Mouse (Mus musculus): ENCODE results near the gene Tmem213. TPM values are rescaled to one million over a fixed set of nuclear protein-coding genes. Genes with fewer than 3 reads are reported as not detected.

The Tmem213 gene
- polyA plus RNA-seq, 1 experiment from 2014 or later: not detected

DNA sequence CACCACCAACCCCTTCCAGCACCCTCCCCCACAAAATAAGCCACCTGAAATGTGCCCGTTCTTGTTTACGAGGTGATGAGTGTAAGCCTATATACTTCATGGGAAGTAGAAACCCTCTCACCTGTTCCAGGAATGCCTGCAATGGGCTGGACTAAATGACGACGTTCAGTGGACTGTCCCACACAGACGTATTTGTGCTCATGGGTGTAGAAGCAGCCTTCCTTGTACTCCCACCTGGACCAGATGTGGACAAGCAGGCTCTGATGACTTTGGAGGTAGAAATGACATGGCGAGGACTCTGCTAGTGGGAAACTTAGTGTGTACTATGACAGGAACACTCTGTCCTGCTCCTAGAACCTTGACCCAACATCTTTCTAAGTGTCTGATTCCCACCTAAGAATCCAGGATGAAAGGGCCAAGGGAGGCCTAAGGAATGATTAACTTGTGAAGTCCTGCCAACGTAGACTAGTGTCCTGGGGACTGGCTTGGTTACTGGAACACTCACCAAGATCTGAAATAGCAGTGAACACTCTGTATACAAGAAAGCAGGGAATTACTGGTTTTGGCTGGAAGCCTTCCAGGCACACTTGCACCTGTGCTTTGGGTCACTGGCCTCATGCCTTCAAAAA, 15.3 kb downstream of the Tmem213 start, which contains the start of gene Atp6v0a4:
Gene Atp6v0a4 (minus strand): TSS at position 380 of the 629 bp plus-strand sequence.
- ATAC-seq: no peak
- H3K4me1 ChIP-seq (ENCODE audit: control insufficient read depth, insufficient read depth, low read length): no peaks in the 10 kb centered on the region
- H3K27ac ChIP-seq (ENCODE audit: low read length): no peak within 1 kb of the TSS
- no peak within 1 kb of the TSS for H3K9ac ChIP-seq (ENCODE audit: low read depth, low read length)
- H3K36me3 ChIP-seq (ENCODE audit: control insufficient read depth, insufficient read depth, low read length): peaks cover 4% of the 10 kb centered on the region
- no peak within 1 kb of the TSS for H3K4me3 ChIP-seq (ENCODE audit: low read length)
- 80% methylated on average over 7 of the region's 7 CpGs for WGBS
- H3K27me3 ChIP-seq (replicated peaks; ENCODE audit: control insufficient read depth, insufficient read depth, low read length): no peaks in the 10 kb centered on the region
- H3K9me3 ChIP-seq (ENCODE audit: control insufficient read depth, low read length): no peaks in the 10 kb centered on the region
- no peak within 1 kb of the TSS for H3K4me2 ChIP-seq (ENCODE audit: low read depth, low read length)

DNA sequence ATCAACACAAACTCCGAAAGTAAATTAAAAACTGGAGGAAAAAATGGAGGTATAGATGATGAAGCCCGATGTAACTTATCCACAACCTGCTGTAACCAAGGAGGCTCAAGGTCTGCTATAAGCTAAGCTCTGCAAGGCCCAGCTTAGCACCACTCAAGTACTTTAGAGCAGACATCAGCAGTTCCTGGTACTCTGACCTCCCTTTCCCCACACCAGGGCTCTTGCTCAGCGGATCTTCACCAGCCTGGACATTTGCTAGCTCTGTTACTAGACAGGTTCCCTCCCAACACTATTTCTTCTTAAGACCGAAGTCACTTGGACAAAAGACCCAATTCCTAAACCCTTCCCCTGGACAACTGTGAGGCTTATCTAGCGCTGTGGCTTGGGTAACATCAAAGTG, 15.8 kb downstream of the Tmem213 start:
- Histone ChIP-seq H3K4me1 (ENCODE audit: control insufficient read depth, insufficient read depth, low read length) (no peaks in the 10 kb centered on the region), H3K9ac (ENCODE audit: low read depth, low read length) (no peak overlapping the region), H3K27me3 (replicated peaks; ENCODE audit: control insufficient read depth, insufficient read depth, low read length) (no peaks in the 10 kb centered on the region), H3K4me2 (ENCODE audit: low read depth, low read length) (no peak overlapping the region), H3K9me3 (ENCODE audit: control insufficient read depth, low read length) (no peaks in the 10 kb centered on the region), H3K27ac (ENCODE audit: low read length) (no peak overlapping the region), H3K4me3 (ENCODE audit: low read length) (no peak overlapping the region), H3K36me3 (ENCODE audit: control insufficient read depth, insufficient read depth, low read length) (peaks cover 5% of the 10 kb centered on the region)
- WGBS: 93% methylated on average over 5 of the region's 5 CpGs
- no peak for ATAC-seq

DNA sequence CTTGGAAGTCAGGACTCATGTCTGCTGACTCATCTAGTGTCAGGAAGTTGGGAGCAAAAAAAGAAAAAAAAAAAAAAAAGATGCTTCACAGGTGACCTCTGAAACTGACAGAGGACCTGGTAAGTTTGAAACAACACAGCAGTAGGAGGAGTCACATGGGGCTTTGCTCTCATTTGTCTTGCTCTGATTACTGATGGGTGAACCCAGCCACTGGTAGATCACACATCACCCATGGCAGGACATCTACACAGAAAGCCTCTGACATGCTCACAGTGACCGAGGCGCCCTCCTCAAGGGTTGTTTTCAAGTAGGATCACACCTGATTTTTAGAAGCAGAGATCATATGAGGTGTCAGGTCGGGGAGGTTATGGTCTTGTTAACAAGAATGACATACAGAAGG, 16.4 kb downstream of the Tmem213 start:
- 94% methylated on average over 3 of the region's 3 CpGs for WGBS
- Histone ChIP-seq H3K4me3 (ENCODE audit: low read length) (no peak overlapping the region), H3K36me3 (ENCODE audit: control insufficient read depth, insufficient read depth, low read length) (peaks cover 7% of the 10 kb centered on the region), H3K27ac (ENCODE audit: low read length) (no peak overlapping the region), H3K4me1 (ENCODE audit: control insufficient read depth, insufficient read depth, low read length) (no peaks in the 10 kb centered on the region), H3K9ac (ENCODE audit: low read depth, low read length) (no peak overlapping the region), H3K9me3 (ENCODE audit: control insufficient read depth, low read length) (no peaks in the 10 kb centered on the region), H3K4me2 (ENCODE audit: low read depth, low read length) (no peak overlapping the region), H3K27me3 (replicated peaks; ENCODE audit: control insufficient read depth, insufficient read depth, low read length) (no peaks in the 10 kb centered on the region)
- no peak for ATAC-seq

DNA sequence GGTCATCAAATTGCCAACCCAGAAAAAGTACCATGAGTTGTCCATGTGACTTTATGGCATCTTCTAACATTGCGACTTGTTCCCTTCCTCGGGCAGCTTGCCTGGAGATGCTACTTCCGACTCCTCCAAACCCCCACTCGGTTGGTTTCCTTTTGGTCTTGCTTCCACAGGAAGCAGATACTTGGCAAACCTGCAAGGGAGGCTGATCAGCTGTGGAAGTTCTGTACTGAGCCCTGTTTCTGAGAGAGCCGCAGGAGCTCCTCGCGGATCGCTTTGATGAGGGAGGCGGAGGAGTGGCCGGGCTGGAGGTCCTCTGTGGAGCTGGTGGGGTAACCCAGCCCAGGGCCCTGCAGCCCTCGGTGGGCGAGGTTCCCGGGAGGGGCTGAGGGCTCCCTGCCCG, 19.1 kb downstream of the Tmem213 start:
- Histone ChIP-seq H3K4me3 (ENCODE audit: low read length) (no peak overlapping the region), H3K36me3 (ENCODE audit: control insufficient read depth, insufficient read depth, low read length) (peaks cover 7% of the 10 kb centered on the region), H3K9ac (ENCODE audit: low read depth, low read length) (no peak overlapping the region), H3K27me3 (replicated peaks; ENCODE audit: control insufficient read depth, insufficient read depth, low read length) (no peaks in the 10 kb centered on the region), H3K4me1 (ENCODE audit: control insufficient read depth, insufficient read depth, low read length) (no peaks in the 10 kb centered on the region), H3K4me2 (ENCODE audit: low read depth, low read length) (no peak overlapping the region), H3K27ac (ENCODE audit: low read length) (no peak overlapping the region), H3K9me3 (ENCODE audit: control insufficient read depth, low read length) (no peaks in the 10 kb centered on the region)
- 84% methylated on average over 14 of the region's 14 CpGs for WGBS
- ATAC-seq: no peak

DNA sequence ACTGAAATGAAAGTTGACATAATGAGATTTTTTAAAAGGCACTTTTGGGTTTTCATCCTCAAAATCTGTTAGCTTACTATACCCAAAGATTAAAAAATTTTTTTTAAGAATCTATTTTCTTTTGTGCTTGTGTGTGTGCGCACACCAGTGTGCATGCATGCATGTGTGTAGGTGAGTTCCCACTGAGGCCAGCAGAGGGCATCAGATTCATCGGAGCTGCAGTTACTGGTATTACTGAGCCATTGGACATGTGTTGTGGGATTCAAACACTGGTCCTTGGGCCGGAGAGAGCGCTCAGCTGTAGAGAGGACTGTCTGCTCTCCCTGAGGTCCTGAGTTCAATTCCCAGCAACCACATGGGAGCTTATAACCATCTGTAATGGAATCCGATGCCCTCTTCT, 20.8 kb downstream of the Tmem213 start:
- ATAC-seq: no peak
- no peak overlapping the region for H3K27ac ChIP-seq (ENCODE audit: low read length)
- WGBS: 99% methylated on average over 5 of the region's 5 CpGs
- no peaks in the 10 kb centered on the region for H3K27me3 ChIP-seq (replicated peaks; ENCODE audit: control insufficient read depth, insufficient read depth, low read length)
- no peak overlapping the region for H3K4me3 ChIP-seq (ENCODE audit: low read length)
- H3K4me2 ChIP-seq (ENCODE audit: low read depth, low read length): no peak overlapping the region
- peaks cover 7% of the 10 kb centered on the region for H3K36me3 ChIP-seq (ENCODE audit: control insufficient read depth, insufficient read depth, low read length)
- no peaks in the 10 kb centered on the region for H3K9me3 ChIP-seq (ENCODE audit: control insufficient read depth, low read length)
- no peaks in the 10 kb centered on the region for H3K4me1 ChIP-seq (ENCODE audit: control insufficient read depth, insufficient read depth, low read length)
- no peak overlapping the region for H3K9ac ChIP-seq (ENCODE audit: low read depth, low read length)

DNA sequence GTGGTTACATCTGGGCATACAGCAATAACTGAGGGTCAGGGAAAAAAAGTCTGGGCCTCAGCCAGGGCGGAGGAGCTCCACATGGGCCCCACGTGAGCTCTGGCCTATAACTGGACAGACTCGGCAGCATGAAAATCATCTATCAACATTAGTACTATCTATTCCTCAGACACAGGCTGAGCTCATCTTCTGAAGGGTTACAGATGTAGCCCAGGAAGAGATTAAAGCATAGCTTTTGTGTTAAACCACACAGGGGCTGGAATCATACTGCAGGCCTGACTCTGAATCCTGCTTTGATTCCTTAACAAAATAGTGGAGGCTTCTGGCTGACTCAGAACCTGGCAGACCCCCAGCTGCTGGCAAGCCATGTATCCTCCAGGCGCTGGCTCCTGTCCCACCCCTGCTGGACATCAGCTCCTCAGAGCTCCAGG, 22.8 kb downstream of the Tmem213 start:
- Histone ChIP-seq H3K9ac (ENCODE audit: low read depth, low read length) (no peak overlapping the region), H3K4me3 (ENCODE audit: low read length) (no peak overlapping the region), H3K27ac (ENCODE audit: low read length) (no peak overlapping the region), H3K4me2 (ENCODE audit: low read depth, low read length) (no peak overlapping the region), H3K9me3 (ENCODE audit: control insufficient read depth, low read length) (no peaks in the 10 kb centered on the region), H3K36me3 (ENCODE audit: control insufficient read depth, insufficient read depth, low read length) (peaks cover 7% of the 10 kb centered on the region), H3K4me1 (ENCODE audit: control insufficient read depth, insufficient read depth, low read length) (no peaks in the 10 kb centered on the region), H3K27me3 (replicated peaks; ENCODE audit: control insufficient read depth, insufficient read depth, low read length) (no peaks in the 10 kb centered on the region)
- ATAC-seq: 0 out of 2 replicates have a peak, but pooled peaks have one; percentile 28
- WGBS: 68% methylated on average over 4 of the region's 4 CpGs

DNA sequence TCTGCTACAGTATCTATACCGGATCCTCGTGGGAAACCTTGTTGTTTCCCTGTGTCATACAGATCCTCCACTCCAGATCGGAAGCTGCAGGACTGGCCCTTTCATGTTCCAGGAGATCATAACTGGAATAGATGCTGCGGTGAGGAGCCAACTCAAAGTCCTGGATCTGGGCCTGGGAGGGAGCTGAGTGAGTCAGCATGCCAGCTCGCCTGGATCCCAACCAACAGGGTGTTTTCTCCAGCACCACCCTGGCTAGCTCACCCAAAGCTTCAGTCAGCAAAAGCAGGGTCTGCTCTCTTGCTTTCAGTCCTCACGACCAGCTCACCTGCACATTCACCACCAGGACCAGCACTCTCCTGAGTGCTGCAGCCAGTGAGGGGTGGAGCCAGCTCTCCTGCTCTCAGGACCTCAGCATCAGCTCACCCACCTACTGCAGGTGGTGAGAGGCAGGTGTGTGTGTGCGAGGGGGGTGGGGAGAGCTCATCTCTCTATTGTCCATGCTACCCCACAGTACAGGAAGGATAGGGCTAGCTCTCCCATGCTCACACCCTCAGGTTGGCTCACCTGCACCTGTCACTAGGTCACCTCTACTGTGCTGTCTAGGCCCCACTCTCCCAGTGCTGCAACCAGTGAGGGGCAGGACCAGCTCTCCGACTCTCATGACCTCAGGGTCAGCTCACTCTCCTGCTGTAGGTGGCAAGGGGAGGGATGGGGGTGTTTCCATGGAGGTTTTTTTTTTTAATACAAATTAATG, 25.9 kb downstream of the Tmem213 start:
- Histone ChIP-seq H3K9me3 (ENCODE audit: control insufficient read depth, low read length) (no peaks in the 10 kb centered on the region), H3K4me1 (ENCODE audit: control insufficient read depth, insufficient read depth, low read length) (no peaks in the 10 kb centered on the region), H3K4me3 (ENCODE audit: low read length) (no peak overlapping the region), H3K27ac (ENCODE audit: low read length) (no peak overlapping the region), H3K4me2 (ENCODE audit: low read depth, low read length) (no peak overlapping the region), H3K9ac (ENCODE audit: low read depth, low read length) (no peak overlapping the region), H3K27me3 (replicated peaks; ENCODE audit: control insufficient read depth, insufficient read depth, low read length) (no peaks in the 10 kb centered on the region), H3K36me3 (ENCODE audit: control insufficient read depth, insufficient read depth, low read length) (peaks cover 2% of the 10 kb centered on the region; the same call in 1 of the 2 replicates)
- ATAC-seq: no peak
- WGBS: 84% methylated on average over 8 of the region's 8 CpGs

DNA sequence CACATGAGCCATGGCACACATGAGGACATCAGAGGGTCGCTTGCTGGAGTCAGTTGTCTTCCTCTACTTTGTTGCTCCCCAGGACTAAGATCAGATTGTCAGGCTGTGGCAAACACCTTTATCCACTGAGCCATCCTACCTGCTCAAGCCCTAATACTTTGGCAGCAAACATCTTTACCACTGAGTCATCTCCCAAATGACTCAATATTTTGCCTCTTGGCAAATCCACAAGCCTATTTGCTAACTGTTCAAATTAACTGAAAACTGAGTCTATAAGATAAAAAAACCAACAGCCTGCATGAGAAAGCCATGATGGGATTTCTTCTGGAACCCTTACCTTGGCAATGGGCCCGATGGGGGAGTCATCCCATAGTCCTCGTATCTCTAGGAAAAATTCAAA, 30.0 kb downstream of the Tmem213 start:
- H3K4me3 ChIP-seq (ENCODE audit: low read length): no peak overlapping the region
- H3K36me3 ChIP-seq (ENCODE audit: control insufficient read depth, insufficient read depth, low read length): no peaks in the 10 kb centered on the region
- H3K9me3 ChIP-seq (ENCODE audit: control insufficient read depth, low read length): no peaks in the 10 kb centered on the region
- H3K27ac ChIP-seq (ENCODE audit: low read length): no peak overlapping the region
- H3K27me3 ChIP-seq (replicated peaks; ENCODE audit: control insufficient read depth, insufficient read depth, low read length): no peaks in the 10 kb centered on the region
- H3K4me1 ChIP-seq (ENCODE audit: control insufficient read depth, insufficient read depth, low read length): peaks cover 5% of the 10 kb centered on the region; the same call in 1 of the 2 replicates
- 85% methylated on average over 3 of the region's 3 CpGs for WGBS
- no peak overlapping the region for H3K4me2 ChIP-seq (ENCODE audit: low read depth, low read length)
- no peak overlapping the region for H3K9ac ChIP-seq (ENCODE audit: low read depth, low read length)
- ATAC-seq: no peak

DNA sequence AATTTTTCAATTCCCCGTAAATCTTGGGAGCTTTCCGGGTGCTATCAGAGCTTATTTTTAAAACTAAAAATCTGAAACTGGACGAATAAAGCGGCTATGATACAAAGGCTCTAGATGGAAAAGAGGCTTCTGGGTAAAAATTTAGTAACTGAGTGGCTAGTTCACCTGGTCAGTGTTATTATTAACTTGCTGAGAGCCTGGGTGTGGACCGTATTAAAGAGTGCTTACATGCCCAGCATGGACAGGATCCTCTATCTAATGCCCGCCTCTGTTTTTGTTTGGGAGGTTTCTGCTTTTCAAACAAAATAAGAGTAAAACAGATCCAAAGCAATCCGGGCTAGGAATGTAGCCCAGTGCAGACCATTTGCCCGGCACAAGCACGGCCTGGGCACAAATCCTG, 31.3 kb downstream of the Tmem213 start:
- no peak overlapping the region for H3K9ac ChIP-seq (ENCODE audit: low read depth, low read length)
- H3K4me1 ChIP-seq (ENCODE audit: control insufficient read depth, insufficient read depth, low read length): peaks cover 12% of the 10 kb centered on the region; the same call in 1 of the 2 replicates
- no peak overlapping the region for H3K4me3 ChIP-seq (ENCODE audit: low read length)
- no peaks in the 10 kb centered on the region for H3K27me3 ChIP-seq (replicated peaks; ENCODE audit: control insufficient read depth, insufficient read depth, low read length)
- no peaks in the 10 kb centered on the region for H3K9me3 ChIP-seq (ENCODE audit: control insufficient read depth, low read length)
- H3K4me2 ChIP-seq (ENCODE audit: low read depth, low read length): no peak overlapping the region
- WGBS: 90% methylated on average over 9 of the region's 9 CpGs
- H3K27ac ChIP-seq (ENCODE audit: low read length): no peak overlapping the region
- no peaks in the 10 kb centered on the region for H3K36me3 ChIP-seq (ENCODE audit: control insufficient read depth, insufficient read depth, low read length)
- no peak for ATAC-seq
